Mouse (Mus musculus): ENCODE results near the gene Gpr62.

Gpr62 gene

DNA sequence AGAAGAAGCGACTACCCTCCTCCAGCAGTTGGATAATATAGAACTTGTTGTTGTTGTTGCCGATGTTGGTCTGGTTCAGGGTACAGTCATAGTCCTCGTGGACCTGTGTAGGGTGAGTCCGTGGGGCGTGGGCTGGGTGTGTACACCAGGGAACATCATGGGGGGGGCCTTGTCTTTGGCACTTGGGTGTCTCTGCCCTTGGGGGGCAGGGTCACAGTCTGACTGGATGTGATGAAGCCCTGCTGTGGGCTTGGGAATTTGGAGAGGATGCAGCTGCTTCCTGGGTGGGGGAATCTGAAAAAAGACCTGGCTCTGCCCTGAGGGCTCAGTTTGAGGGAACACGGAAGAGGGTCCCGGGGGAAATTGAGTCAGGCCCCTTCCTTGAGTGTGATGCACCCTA lies 9.3 kb upstream of the Gpr62 start:
- DNase-seq (ENCODE audit: low spot score in 2 of 2), result no peak

DNA sequence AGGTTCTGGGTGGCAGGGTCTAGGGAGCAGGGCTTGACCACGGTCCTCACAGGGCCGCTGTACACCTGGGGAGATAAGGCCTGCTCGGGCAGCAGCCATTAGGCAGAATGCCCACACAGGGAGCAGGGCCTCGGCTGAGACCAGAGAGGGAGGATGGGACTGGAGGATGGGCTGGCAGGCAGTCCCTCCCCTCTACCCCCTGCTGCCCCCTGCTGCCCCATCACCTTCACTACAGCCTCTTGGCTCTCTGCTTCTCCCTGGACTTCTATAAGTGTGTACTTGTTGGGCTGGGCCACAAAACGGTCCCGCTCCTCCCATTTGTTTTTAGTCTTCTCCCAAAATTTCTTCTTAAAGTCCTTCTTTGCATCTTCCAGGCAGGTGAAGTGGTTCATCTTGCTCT lies 8.7 kb upstream of the Gpr62 start:
- peak; percentile 34 to 55 for DNase-seq (ENCODE audit: low spot score in 2 of 2)

DNA sequence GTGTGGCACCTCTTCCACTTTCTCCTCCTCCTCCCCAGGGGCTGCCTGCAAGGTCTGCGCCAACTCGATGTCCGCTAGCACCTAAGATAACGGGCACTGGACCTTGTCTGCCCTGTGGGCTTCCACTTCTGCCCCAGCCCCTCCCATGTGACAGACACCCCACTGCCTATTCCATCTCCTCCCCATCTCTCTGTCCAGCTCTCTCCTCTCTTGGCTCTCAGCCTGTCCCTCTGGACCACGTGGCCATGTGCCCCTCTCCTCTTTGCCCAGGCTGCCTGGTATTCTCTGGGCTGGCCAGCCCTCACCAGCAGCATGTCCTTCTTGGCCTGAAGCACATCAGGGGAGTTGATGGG lies 8.0 kb upstream of the Gpr62 start:
- no peak for DNase-seq (ENCODE audit: low spot score in 2 of 2)

DNA sequence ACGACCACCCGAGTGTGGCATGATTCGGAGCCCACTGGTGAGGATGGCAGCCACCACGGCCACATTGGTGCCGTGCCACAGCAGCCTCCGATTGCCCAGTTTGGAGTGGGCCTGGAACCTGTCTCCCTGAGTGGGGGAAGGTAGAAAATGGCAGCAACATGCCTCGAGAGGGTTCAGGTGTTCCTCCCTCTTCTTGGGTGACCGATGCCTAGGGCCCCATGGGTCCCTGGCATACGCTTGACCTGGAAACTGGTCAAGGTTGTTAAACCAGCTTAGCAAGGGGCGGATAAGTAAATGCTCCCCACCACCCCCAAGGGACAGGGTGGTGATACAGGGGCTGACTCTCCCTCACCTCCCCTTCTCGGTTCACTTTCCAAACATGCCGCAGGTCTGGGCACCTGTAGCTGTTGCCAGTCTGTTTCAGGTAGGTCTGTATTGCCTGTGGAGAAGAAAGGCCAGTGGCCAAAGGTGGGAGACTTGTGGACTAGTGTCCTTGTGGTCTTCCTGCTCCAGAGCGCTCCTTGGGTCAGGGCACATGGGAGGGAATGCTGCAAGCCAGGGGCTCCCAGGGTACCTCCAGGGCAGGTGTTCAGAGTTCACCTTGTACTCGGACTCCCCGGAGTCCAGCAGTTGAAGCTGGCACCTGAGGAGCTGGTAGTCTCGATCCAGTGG lies 7.5 kb upstream of the Gpr62 start:
- DNase-seq (ENCODE audit: low spot score in 2 of 2), result no peak

DNA sequence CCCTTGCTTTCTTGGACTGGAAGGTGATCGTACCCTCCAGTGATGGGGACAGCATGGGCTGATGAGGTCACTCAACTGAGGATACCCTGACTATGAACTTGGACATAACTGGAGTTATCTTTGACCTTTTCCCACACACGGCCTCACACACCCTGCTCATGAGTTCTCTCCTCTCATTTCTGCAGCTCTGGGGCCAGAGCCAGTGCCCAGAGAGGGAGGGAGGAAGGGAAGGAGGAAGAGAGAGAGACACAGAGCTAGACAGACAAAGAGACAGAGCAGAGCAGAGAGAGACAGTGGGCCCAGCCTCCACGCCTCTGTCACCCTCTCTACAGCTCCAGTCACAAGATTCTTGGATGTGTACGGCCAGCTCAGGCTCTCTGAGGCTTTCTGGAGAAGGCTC lies 6.6 kb upstream of the Gpr62 start:
- no peak for DNase-seq (ENCODE audit: low spot score in 2 of 2)

DNA sequence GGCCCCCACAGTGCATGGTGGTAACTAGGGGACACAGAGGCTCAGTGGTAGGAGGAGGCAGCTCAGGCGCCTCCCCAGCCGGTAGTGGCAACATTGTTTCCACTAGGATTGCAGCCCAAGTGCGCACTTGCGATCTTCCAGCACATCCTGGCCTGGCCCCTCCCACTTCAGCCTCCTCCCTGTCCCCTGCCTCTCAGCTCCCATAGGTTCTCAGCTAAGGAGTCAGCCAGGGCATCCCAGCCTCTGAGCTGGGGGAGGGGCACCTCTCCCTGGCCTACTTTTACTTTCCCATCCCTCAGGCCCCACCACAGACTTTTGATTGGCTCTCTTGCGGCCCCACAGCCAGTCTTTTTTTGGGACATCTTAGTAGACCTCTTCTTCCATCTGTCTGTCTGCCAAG lies 6.2 kb upstream of the Gpr62 start:
- DNase-seq (ENCODE audit: low spot score in 2 of 2), result no peak

DNA sequence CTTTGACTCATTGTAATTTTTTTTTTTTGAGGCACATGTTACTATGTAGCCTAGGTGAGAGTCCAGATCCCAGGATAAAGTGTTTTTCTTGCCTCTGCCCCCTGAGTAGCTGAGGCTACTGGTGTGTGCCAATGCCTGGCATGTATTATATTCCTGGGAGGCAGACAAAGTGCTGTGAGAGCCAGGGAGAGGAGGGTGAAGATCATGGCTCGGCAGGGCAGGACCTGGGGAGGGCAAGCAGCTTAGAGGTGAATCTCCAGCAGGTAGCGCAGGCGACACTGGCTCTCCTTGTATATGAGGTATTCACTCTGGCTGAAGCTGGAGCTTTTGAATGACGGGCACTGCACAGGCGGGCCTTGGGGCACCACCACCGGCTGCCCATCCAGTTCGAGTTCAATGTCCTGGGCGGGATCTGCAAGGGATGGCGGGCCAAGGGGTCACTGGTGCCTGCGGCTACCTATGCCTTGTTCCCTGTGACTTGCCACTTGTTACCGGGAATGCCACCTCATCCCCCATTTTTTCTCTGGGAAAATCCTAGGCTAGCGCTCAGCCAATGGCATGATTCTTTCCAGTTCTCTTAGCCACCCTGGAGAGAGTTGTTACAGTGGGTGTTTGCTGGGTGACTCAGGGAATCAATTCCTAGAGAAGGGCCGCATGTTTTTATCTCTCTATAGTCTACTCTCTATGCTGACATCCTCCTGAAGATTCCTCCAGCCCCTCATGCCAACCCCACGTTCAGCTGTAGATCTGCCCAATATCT lies 5.4 kb upstream of the Gpr62 start:
- no peak for DNase-seq (ENCODE audit: low spot score in 2 of 2)

DNA sequence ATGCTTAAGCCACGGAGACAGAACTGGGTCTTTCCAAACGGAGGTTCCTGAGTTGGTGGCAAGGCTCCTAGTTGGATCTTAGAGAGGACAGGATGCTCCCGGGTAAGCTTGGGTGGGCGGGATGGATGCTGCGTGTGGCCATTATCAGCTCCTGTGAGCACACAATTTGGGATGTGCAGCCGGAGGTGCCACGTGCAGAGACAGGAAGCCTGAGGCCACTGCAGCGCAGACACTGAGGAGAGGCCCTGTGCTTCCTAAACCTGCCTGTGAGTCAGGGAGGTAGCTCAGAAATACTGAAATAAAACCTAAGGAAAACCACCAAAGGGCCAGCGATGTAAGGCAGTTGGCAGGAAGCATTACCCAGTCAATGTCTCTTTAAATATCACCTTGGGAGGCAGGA lies 4.0 kb upstream of the Gpr62 start:
- no peak for DNase-seq (ENCODE audit: low spot score in 2 of 2)

DNA sequence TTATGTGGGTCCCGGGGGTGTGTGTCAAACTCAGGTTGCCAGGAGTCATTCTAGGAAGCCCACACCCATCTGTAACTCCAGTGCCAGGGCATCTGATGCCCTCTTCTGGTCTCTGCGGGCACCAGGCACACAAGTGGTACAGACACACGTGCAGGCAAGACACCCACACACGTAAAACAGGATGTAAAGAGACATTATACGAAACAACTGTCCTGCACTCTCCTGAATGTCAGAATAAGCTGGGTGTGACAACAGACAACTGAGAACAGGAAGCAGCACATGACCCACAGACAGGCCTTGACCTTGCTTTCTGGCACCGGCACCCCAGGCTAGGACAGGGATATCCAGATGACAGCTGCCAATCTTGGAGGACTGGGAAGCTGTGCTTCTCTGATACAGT lies 3.6 kb upstream of the Gpr62 start:
- no peak for DNase-seq (ENCODE audit: low spot score in 2 of 2)

DNA sequence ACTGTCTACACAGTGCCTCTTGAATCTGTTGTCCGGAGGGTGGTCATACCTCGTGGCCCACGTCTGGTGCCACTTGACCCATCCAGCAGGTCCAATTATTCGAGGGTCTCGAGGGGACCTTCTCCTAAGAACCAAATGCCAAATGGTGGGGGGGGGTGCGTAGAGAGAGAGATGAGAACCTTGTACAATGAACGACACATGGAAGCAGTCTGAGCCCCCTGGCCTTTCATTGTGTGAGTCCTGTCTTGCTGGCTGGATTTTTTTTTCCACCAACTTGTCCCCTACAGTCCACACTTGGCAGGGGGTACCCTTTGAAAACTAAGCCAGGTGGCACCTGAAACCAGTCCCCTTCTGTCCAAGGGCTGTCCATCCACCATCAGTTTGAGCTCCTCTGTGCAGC lies 2.0 kb upstream of the Gpr62 start:
- no peak for DNase-seq (ENCODE audit: low spot score in 2 of 2)

DNA sequence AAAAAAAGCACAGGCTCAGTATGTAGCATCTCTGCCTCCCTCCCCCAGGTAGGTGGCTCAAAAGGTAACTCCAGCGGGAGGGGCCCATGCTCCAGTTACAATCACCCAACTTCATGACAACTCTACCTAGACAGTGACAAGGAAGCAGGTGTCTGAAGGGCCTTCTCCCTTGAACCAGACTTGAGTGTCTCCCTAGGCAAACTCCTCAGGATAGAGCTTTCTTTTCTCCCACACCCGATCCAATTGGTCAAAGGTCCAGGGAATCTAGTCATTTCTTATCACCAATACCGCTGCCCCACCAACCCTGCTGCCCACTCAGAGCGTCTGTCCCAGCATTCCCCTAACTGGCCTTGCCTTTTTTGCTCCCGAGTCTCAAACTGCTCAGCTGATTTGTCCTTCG lies 983 bp upstream of the Gpr62 start:
- no peak for DNase-seq (ENCODE audit: low spot score in 2 of 2)

DNA sequence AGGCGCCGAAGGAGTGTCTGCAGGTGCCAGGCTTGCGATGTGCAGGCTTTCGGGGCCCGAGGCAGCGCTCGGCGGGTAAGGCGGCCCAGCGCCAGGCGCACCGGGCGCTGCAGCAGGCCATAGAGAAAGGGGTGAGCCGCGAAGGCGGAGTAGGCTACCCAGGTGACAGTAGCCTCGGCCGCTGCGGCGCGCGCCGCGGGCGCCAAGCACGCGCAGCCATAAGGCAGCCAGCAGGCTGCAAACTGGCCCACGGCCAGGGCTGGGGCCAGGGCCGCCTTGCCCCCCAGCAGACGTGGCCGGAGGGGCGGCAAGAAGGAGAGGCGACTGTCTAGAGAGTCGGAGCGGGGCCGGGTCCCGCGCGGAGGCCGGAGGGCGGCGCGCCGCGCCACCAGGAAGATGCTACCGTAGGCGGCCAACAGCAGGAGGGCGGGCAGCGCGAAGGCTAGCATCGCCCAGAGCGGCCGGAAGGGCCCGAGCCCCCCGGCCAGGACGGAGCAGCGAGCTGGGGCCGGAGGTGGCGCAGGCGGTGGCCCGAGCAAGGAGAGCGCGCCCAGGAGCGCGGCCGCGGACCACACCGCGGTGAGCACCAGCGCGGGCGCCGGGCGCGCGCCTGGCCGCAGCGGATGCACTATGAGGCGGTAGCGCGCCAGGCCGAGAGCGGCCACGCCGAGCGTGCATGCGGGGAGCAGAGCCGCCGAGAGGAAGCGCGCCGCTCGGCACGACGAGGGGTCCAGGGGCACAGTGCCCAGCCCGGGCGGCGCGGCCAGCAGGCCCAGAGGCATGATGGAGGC lies 792 bp downstream of the Gpr62 start:
- DNase-seq (ENCODE audit: low spot score in 2 of 2), result peak in 1 of 2 experiments; percentile 29

DNA sequence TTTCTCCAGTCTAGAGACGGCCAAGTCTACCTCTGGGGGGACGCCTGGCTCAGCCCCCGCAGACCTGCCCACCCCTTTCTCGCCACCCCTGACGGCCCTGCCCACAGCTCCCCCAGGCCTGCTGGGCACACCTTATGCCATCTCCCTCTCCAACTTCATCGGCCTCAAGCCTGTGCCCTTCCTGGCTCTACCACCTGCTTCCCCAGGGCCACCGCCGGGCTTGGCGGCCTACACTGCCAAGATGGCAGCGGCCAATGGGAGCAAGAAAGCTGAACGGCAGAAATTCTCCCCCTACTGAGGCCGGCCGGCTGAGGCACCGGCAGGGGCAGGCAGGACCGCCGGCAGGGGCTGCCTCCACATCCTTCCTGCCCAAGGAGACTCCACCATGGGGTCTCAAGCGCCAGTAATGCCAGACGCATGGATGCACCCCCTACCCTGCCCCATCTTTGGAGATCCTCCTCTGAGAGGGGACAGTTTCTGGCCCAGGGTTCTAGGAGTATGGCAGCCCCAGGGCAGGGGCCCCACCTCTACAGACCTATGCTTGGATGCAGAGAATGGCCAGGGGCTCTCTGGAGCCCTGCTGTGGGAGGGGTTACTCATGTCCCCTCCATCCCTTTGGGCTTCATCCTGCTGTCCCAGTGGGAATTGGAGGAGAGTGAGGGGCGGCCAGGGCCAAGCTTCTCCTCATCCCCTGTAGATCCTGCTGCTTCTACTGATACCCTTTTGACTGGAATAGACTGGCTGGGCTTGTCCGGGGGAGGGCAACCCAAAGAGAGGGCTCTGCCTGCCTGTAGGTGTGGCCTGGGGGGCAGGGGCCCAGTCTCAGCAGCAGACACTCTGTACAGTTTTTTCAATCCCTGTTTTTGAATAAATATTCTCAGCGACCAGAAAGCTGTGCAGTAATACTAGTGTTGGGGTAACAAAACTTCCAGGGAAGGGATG lies 2.3 kb downstream of the Gpr62 start:
- no peak for DNase-seq (ENCODE audit: low spot score in 2 of 2)

DNA sequence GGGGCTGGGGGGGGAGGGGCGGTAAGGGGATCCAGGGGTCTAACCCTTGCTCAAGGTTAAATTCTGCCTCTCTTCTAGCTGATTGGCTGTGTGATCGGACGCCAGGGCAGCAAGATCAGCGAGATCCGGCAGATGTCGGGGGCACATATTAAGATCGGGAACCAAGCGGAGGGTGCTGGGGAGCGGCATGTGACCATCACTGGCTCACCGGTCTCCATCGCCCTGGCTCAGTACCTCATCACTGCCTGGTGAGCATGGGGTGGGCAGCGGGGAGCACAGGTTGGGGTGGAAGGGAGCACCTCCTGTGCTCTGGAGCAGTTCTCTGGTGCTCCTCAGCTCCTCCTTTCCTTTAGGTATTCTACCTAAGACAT lies 3.3 kb downstream of the Gpr62 start:
- no peak for DNase-seq (ENCODE audit: low spot score in 2 of 2)

DNA sequence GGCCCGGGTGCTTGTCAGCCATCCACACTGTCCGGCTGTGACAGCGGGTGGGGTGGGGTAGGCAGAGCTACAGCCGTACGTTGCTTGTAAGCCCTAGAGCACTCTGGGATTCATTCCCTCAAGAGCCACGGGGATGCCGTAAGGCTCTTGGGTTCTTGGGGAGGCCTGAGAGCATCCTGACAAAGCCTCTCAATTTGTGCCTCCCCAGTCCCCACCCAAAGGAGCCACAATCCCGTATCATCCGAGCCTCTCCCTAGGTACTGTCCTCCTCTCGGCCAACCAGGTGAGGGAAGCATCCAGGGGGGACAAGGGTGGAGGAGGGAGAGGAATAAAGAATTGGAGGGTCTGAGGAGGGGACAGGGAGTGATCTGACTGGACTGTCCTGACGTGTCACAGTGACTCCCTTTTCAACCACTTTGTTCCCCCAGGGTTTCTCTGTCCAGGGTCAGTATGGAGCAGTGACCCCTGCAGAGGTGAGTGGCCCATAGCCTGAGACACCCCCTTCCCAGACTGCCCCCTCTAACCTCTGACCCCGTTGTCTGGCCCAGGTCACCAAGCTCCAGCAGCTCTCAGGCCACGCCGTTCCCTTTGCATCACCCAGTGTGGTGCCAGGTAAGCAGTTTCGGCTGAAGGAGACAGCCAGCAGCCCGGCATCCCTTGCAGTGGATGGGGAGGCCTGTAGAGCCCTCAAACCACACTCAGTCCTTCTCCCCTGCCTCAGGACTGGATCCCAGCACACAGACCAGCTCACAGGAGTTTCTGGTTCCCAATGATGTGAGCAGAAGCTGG lies 3.9 kb downstream of the Gpr62 start:
- DNase-seq (ENCODE audit: low spot score in 2 of 2), result no peak

DNA sequence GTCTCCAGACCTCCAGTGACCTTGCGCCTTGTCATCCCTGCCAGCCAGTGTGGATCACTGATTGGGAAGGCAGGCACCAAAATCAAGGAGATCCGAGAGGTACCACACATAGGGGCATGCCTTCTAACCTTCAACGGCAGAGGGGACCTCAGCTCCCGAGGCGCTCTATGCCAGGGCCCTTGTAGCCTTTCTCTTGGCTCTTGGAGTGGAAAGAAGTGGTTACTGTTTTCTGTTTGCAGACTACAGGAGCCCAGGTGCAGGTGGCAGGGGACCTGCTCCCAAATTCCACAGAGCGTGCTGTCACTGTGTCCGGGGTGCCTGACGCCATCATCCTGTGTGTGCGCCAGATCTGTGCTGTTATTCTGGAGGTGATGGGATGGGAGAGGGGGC lies 4.7 kb downstream of the Gpr62 start:
- DNase-seq (ENCODE audit: low spot score in 2 of 2), result no peak

DNA sequence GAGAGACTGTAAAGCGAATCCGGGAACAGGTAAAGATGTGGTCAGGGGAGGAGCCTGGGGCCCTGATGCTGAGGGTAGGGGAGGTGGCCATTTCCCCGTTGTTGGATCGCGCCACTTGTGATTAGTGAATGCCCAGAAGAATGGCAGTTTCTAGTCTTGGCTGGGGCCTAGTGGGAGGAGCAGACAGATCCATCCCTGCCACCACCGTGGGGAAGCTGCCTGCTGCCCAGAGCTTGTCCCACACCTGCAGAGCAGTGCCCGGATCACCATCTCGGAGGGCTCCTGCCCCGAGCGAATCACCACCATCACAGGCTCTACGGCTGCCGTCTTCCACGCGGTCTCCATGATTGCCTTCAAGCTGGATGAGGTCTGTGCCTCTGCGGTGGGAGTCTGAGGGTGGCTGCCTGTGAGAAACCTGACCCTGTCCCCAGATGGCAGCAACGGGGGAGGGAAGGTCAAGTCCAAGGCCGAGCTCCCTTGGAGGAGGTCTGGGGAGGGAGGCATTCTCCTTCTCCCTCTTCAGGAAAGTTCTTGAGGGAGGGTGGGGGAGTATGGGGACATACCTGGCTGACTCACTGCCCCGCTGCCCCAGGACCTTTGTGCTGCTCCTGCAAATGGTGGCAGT lies 5.2 kb downstream of the Gpr62 start:
- DNase-seq (ENCODE audit: low spot score in 2 of 2), result no peak

DNA sequence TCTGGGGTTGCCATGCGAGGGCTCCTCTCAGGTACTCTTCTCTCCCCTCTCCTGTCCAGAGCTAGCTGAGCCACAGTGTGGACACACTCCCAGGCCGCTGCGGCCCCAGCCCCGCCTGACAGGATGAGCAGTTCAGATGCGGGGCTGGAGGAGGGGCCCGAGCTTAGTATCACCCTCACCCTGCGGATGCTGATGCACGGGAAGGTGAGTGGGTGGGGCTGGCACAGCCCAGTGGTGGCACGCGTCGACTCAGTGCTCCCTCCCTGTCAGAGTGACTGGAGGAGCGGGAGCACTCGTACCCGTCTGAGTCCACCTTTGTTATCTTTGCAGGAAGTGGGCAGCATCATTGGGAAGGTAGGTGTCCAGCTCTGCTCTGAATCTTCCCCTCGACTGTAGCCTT lies 5.8 kb downstream of the Gpr62 start:
- no peak for DNase-seq (ENCODE audit: low spot score in 2 of 2)

DNA sequence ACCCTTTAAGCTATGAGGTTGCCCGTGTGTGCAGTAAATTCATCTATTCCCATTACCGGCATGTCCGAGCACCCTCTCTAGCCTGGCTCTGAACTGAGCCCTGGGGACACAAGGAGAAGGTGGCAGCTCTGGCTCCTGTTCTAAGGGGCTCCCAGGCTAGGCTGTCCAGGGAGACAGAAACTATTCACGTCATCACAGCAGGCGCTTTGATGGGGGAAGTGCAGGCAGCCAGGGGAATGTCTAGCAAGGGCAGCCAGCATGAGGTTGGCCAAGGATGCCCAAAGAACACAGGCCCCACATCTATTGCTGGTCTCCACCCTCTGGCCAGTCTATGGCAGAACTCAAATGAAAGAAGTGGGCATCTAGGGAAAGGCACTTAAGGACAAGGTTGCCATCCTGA lies 7.8 kb downstream of the Gpr62 start:
- no peak for DNase-seq (ENCODE audit: low spot score in 2 of 2)

DNA sequence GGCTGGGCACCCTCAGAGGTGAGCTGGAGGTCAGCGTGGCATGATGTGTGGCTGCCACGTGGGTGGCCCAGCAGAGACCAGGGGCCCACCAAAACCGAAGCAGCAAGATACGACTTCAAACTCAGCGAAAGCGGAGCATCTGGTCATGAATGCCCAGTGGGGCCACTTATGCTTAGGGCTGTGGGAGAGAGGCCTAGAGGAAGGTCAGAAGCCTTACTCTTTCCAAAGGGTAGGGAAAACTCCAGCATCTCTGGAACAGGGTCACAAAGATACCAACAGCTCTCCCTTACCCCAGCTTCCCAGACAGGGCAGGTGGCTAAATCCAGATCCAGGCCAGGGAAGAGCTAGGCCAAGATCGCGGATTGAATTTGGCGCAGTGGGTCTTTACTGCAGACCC lies 8.6 kb downstream of the Gpr62 start:
- no peak for DNase-seq (ENCODE audit: low spot score in 2 of 2)
